Mouse (Mus musculus) forebrain, embryonic 14.5 days (tissue): Measurements from ENCODE around the gene Avil. TPM values are rescaled to one million over a fixed set of nuclear protein-coding genes. Genes with fewer than 3 reads are reported as not detected.

Experiments used
- ATAC-seq: fragments of 200-750 bp; cut with Nextera tagmentation; 2 replicates; pipeline ENCODE4 v1.8.0; 2017; ENCODE audit warnings: mild to moderate bottlenecking, moderate library complexity
- DNase-seq: peaks from one replicate; pipeline ENCODE4 v3.0.0-alpha.2; 2015; ENCODE audit warnings: low spot score
- H3K27ac ChIP-seq: fragments of 300-500 bp; sonication (generic); 2 replicates; pipeline ENCODE4 v1.5.1; 2014; ENCODE audit warnings: low read depth, mild to moderate bottlenecking, control low read depth, low read length, moderate library complexity
- H3K27me3 ChIP-seq: fragments of 300-500 bp; sonication (generic); replicated peaks from 2 replicates; pipeline ENCODE4 v1.6.1; 2014; ENCODE audit warnings: low read length, control low read depth, mixed read lengths; ENCODE audit not compliant: control insufficient read depth, insufficient read depth
- H3K36me3 ChIP-seq: fragments of 300-500 bp; sonication (generic); 2 replicates; pipeline ENCODE4 v1.6.1; 2014; ENCODE audit warnings: low read length, control low read depth; ENCODE audit not compliant: control insufficient read depth, insufficient read depth
- H3K4me1 ChIP-seq: fragments of 300-500 bp; sonication (generic); 2 replicates; pipeline ENCODE4 v1.6.1; 2014; ENCODE audit warnings: antibody characterized with exemption, low read length, control low read depth; ENCODE audit not compliant: control insufficient read depth, insufficient read depth
- H3K4me2 ChIP-seq: fragments of 300-500 bp; sonication (generic); 2 replicates; pipeline ENCODE4 v1.6.1; 2014; ENCODE audit warnings: mild to moderate bottlenecking, control low read depth, low read length
- H3K4me3 ChIP-seq: fragments of 300-500 bp; sonication (generic); 2 replicates; pipeline ENCODE4 v1.5.1; 2014; ENCODE audit warnings: low read depth, low read length, control low read depth
- H3K9ac ChIP-seq: fragments of 300-500 bp; sonication (generic); 2 replicates; pipeline ENCODE4 v1.6.1; 2014; ENCODE audit warnings: mild to moderate bottlenecking, low read length, control low read depth, moderate library complexity
- H3K9me3 ChIP-seq: fragments of 300-500 bp; sonication (generic); replicated peaks from 2 replicates; pipeline ENCODE4 v1.6.1; 2016; ENCODE audit warnings: low read length, control low read depth, mixed read lengths; ENCODE audit not compliant: control insufficient read depth
- WGBS: fragments of 180-500 bp; shearing (Covaris S2); extraction: QIAGEN DNeasy Blood & Tissue Kit; methylation state at CpG from one replicate; pipeline ENCODE4 v1.1.7; 2014; 5-methylcytosine and 5-hydroxymethylcytosine counted together
- polyA plus RNA-seq: library from polyadenylated mRNA; unstranded; fragments of >200 nt; fragmentation: Nextera tagmentation; extraction: Ambion mirVana; gene quantifications from 2 replicates; pipeline ENCODE4 v1.2.1, GENCODE M21; 2014

Gene Avil
- polyA plus RNA-seq, 1 experiment from 2014 or later = 0.70 TPM

DNA sequence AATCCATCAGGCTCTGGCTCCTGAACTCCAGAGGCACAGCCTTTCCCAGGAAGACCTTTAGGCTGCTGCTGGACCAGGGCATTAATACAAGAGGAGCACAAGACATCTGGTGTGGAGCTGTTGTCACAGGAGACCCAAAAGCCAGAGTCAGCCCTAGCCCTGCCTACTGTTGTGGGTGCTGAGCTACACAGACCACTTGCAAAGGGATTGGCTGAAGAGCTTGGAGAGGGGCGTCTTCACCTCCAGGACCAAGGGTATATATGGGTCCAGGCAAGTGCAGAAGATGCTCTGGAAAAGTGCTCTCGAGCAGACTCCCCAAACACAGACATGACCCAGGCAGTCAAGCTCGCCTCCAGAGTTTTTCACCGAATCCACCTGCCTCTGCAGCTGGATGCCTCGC is 47.4 kb downstream of the Avil start, which contains the start of gene Cyp27b1:
Cyp27b1 (plus strand) TSS at position 297 of the 400 bp plus-strand sequence.
- peaks cover 9% of the 10 kb centered on the region; the same call in 1 of the 2 replicates for H3K36me3 ChIP-seq
- H3K9me3 ChIP-seq = no peaks in the 10 kb centered on the region
- H3K27me3 ChIP-seq = peaks cover 40% of the 10 kb centered on the region
- no peak for ATAC-seq
- H3K4me2 ChIP-seq = no peak within 1 kb of the TSS
- no peak within 1 kb of the TSS for H3K9ac ChIP-seq
- DNase-seq = no peak
- H3K27ac ChIP-seq = no peak within 1 kb of the TSS
- no peak within 1 kb of the TSS for H3K4me3 ChIP-seq
- 31% methylated on average over 5 of the region's 5 CpGs for WGBS
- H3K4me1 ChIP-seq = no peaks in the 10 kb centered on the region

DNA sequence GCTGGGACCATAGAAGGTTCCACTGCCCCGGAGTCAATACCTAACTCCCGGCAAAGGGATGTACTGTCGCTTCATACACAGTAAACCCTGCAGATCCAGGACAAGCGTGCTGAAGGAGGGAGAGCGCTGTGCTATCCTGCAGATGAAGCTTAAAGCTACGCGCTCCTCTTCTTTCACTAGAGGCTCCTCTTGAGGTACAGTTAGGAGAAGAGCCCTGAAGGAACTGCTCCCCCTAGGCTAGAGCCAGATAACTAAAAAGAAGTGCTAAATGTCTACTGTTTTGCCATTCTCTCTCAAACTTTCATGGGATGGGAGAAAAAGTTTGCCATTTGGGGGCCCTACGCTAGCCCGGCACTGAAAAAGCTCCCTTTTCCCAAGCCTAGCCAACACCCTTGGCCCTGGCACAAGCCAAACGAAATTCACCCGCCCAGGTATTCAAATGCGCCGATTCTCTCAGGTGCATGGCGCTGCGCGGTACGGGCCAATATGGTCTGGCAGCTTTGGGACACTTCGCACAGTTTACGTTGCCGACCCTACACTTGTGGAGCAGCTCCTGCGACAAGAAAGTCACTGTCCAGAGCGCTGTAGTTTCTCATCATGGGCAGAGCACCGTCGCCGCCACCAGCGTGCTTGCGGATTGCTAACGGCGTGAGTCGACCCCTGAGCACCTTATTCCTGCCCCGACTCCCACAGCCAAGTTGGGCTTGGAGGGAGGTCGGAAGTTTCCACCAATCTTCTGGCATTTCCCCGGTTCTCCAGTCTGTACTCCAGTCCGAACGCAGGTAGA is 48.3 kb downstream of the Avil start:
- H3K27ac ChIP-seq = no peak overlapping the region
- WGBS = 3% methylated on average over 35 of the region's 35 CpGs
- no peak overlapping the region for H3K4me3 ChIP-seq
- no peak for ATAC-seq
- no peaks in the 10 kb centered on the region for H3K9me3 ChIP-seq
- H3K36me3 ChIP-seq = peaks cover 13% of the 10 kb centered on the region
- no peak overlapping the region for H3K4me2 ChIP-seq
- H3K9ac ChIP-seq = no peak overlapping the region
- peaks cover 40% of the 10 kb centered on the region for H3K27me3 ChIP-seq
- DNase-seq = no peak
- H3K4me1 ChIP-seq = no peaks in the 10 kb centered on the region

DNA sequence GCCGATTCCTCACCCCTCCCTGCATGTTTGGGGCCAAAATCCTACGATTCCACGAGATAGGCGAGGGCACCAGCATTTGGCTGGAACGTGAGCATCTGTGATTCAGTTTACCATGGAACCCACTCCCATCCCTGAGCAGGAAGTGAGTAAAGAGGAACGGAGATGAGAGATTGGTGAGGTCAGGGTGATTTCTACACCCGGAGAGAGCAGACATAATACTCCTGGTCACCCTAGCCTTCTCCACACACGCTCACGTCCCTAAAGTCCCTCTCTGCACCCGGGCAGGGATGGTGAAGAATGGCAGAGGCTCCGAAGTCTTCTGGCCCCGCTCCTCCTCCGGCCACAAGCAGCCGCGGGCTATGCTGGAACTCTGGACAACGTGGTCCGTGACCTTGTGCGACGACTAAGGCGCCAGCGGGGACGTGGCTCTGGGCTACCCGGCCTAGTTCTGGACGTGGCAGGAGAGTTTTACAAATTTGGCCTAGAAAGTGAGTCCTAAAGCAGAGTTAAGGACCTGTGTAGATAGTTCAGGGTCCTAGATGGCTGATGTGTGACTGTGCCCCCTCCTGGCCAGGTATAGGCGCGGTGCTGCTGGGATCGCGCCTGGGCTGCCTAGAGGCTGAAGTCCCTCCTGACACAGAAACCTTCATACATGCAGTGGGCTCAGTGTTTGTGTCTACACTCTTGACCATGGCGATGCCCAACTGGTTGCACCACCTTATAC is 49.0 kb downstream of the Avil start:
- no peak for DNase-seq

DNA sequence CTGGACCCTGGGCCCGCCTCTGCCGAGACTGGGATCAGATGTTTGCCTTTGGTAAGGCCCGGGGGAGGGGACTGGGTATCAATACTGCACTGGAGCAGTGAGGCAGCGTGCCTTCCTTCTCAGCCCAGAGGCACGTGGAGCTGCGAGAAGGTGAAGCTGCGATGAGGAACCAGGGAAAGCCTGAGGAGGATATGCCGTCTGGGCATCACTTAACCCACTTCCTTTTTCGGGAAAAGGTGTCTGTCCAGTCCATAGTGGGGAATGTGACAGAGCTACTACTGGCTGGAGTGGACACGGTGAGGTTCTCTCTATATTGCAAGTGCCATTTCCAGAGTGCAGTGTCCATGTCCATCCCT is 49.6 kb downstream of the Avil start:
- 18% methylated on average over 10 of the region's 10 CpGs for WGBS
- H3K4me3 ChIP-seq = no peak overlapping the region
- DNase-seq (no peak), ATAC-seq (no peak)
- no peaks in the 10 kb centered on the region for H3K4me1 ChIP-seq
- no peak overlapping the region for H3K4me2 ChIP-seq
- no peak overlapping the region for H3K9ac ChIP-seq
- H3K27ac ChIP-seq = no peak overlapping the region
- peaks cover 40% of the 10 kb centered on the region for H3K27me3 ChIP-seq
- no peaks in the 10 kb centered on the region for H3K9me3 ChIP-seq
- H3K36me3 ChIP-seq = peaks cover 18% of the 10 kb centered on the region

More for the DNA sequence above, 49.0 kb downstream of the Avil start:
- peaks cover 40% of the 10 kb centered on the region for H3K27me3 ChIP-seq
- no peaks in the 10 kb centered on the region for H3K4me1 ChIP-seq
- H3K4me3 ChIP-seq = no peak overlapping the region
- no peaks in the 10 kb centered on the region for H3K9me3 ChIP-seq
- H3K4me2 ChIP-seq = no peak overlapping the region
- no peak overlapping the region for H3K9ac ChIP-seq
- ATAC-seq = 0 out of 2 replicates have a peak, but pooled peaks have one; percentile 19
- 3% methylated on average over 29 of the region's 29 CpGs for WGBS
- H3K27ac ChIP-seq = no peak overlapping the region
- peaks cover 18% of the 10 kb centered on the region for H3K36me3 ChIP-seq

DNA sequence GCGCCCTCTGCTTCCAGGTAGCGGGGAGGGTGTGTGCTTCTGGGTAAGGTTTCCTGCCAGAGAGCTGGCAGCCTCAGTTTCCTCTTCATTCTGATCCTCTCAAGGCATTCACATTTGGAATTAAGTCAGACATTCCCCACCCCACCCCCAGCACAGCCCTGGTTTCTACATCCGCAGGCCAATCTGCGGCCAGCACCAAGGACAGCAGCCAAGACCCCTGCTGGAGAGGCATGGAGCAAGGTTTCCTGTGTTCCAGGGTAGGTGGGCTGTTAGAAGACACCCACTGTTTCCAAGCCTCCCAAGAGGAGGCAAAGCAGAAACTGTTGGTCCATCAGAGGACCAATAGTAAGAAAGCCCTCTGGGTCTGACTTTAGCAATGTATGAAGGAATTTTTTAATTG is 54.1 kb downstream of the Avil start:
- Histone ChIP-seq H3K4me2 (no peak overlapping the region), H3K9me3 (no peaks in the 10 kb centered on the region), H3K27ac (no peak overlapping the region), H3K36me3 (peaks cover 43% of the 10 kb centered on the region), H3K9ac (no peak overlapping the region), H3K4me1 (peaks cover 5% of the 10 kb centered on the region), H3K4me3 (no peak overlapping the region), H3K27me3 (peaks cover 18% of the 10 kb centered on the region)
- no peak for ATAC-seq
- WGBS = 83% methylated on average over 4 of the region's 4 CpGs
- no peak for DNase-seq

DNA sequence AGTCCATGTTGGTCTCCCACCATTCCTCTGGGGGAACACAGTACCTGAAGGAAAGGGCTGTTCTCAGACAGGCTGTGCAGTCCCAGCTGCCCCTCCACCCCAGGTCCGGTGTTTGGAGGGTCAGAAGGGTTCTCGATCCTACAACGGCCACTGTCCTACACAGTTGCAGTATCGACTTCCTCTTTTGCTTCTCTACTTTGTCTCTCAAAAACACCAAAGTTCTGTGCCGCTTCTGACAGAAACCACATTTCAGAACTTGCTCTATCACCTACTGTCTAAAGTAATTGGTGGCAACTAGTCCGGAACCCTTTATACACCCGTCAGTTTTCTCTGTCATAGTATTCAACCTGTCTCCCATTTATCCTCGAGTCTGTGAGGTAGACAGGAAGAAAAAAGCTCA is 54.9 kb downstream of the Avil start:
- H3K9me3 ChIP-seq = no peaks in the 10 kb centered on the region
- peaks cover 11% of the 10 kb centered on the region for H3K27me3 ChIP-seq
- H3K36me3 ChIP-seq = peaks cover 43% of the 10 kb centered on the region
- DNase-seq (no peak), ATAC-seq (no peak)
- H3K9ac ChIP-seq = no peak overlapping the region
- no peak overlapping the region for H3K4me2 ChIP-seq
- 92% methylated on average over 8 of the region's 8 CpGs for WGBS
- no peak overlapping the region for H3K4me3 ChIP-seq
- no peak overlapping the region for H3K27ac ChIP-seq
- peaks cover 5% of the 10 kb centered on the region for H3K4me1 ChIP-seq

DNA sequence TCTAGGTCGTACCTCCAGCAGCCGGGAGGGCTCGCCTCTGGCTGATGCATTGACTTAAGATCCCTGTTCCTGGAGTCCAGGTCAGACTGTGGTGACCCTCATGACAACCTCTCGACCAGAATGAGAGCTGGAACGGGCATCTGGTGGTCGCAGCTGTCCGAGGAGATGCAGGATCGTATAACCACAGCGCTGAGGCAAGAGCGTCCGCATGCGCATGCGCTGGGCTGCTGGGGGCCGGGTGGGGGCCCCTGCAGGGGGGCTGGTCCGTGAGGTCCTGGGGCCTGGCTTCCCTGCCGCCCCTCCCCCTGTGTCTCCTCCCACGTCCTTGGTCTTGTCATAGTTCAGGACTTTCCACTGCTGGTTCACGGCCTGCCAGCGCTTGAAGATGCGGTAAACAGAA is 56.0 kb downstream of the Avil start:
- H3K36me3 ChIP-seq = peaks cover 43% of the 10 kb centered on the region

DNA sequence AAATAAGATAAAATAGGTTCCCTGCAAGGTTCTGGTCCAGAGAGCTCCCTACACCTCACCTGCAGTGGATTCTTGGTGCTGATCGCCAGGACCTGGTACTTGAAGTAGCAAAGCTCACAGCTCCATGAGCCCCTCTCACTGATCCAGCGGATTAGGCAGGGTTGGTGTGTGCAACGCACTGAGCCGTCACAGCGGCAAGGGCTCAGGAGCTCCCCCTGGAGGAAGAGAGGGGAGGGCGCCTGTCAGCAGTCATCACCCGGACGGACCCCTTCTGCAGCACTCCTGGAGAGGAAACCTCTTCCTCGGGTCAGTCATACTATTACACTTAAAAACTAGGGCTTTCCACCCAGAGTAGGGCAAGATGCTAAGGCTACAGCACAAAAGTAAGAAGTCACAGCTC is 57.7 kb downstream of the Avil start:
- ATAC-seq (peak; percentile 21; the same call in 1 of the 2 replicates), DNase-seq (peak; percentile 85)
- Histone ChIP-seq H3K36me3 (peaks cover 43% of the 10 kb centered on the region), H3K27ac (no peak overlapping the region), H3K4me2 (peak overlapping the region; percentile 87), H3K4me3 (peak overlapping the region; percentile 89), H3K27me3 (no peaks in the 10 kb centered on the region), H3K9me3 (no peaks in the 10 kb centered on the region), H3K4me1 (peaks cover 20% of the 10 kb centered on the region), H3K9ac (peak overlapping the region; percentile 97)
- WGBS = 1% methylated on average over 9 of the region's 9 CpGs

More for the DNA sequence above, 56.0 kb downstream of the Avil start:
- peaks cover under 1% of the 10 kb centered on the region; the same call in 1 of the 2 replicates for H3K27me3 ChIP-seq
- whole genome bisulfite sequencing = 94% methylated on average over 20 of the region's 20 CpGs
- DNase-seq = no peak
- H3K4me3 ChIP-seq = no peak overlapping the region
- H3K9ac ChIP-seq = no peak overlapping the region
- ATAC-seq = no peak
- no peaks in the 10 kb centered on the region for H3K9me3 ChIP-seq
- no peak overlapping the region for H3K27ac ChIP-seq
- no peak overlapping the region for H3K4me2 ChIP-seq
- peaks cover 14% of the 10 kb centered on the region for H3K4me1 ChIP-seq

DNA sequence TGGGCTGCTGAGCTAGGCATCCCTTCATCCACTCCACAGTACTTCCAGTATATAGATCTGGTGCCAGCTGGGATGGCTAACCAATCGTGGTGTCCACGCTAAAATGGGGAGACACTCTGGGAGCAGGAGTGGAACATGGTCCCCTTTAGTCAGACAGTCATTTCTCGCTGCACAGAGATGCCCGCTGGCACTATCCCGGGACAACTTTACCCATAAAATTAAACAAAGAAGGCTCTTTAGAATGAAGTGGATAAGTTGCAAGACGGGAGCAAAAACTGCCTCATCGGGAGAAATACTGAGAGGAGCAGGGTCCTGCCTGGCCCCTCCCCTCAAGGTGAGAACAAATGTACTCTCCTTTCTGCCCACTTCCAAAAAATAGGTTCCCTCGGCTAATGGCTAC is 58.2 kb downstream of the Avil start:
- no peaks in the 10 kb centered on the region for H3K9me3 ChIP-seq
- H3K9ac ChIP-seq = peak overlapping the region; percentile 97
- DNase-seq (no peak), ATAC-seq (no peak)
- peak overlapping the region; percentile 89 for H3K4me3 ChIP-seq
- H3K4me2 ChIP-seq = peak overlapping the region; percentile 87
- 6% methylated on average over 8 of the region's 8 CpGs for WGBS
- H3K27me3 ChIP-seq = no peaks in the 10 kb centered on the region
- H3K4me1 ChIP-seq = peaks cover 20% of the 10 kb centered on the region
- H3K36me3 ChIP-seq = peaks cover 40% of the 10 kb centered on the region
- 0 out of 2 replicates have a peak overlapping the region, but pooled peaks have one; percentile 95 for H3K27ac ChIP-seq
